Mouse (Mus musculus): Measurements from ENCODE around the gene Cfap221.

The Cfap221 gene

GRCm38 (mm10) chr1:120006844-120007790 is 10.1 kb upstream of the Cfap221 start, which contains the start of gene Sctr:
Sctr (plus strand) TSS chr1:120006894.
- DNase-seq: no peak

- DNase-seq: no peak
Measured at GRCm38 (mm10) chr1:119997644-119998043, 610 bp upstream of the Cfap221 start.

DNA sequence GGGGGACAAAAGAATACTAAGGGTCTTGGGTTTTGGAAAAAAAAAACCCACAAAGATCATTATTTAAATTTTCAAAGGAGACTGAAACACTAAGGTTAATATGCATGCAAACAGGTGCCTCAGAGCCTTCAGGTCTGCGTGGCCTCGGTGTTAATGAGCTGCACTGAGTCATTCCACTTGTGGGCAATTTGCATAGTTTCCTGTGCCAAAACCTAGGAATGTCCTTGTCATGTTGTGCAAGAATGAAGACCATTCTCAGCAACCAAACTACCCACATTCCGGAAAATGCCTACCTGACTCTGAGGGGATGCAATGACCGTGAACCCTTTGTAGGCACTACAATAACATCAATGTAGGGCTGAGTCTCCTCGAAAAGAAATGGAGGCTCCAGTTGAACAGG is 10.5 kb downstream of the Cfap221 start:
- DNase-seq: no peak

DNA sequence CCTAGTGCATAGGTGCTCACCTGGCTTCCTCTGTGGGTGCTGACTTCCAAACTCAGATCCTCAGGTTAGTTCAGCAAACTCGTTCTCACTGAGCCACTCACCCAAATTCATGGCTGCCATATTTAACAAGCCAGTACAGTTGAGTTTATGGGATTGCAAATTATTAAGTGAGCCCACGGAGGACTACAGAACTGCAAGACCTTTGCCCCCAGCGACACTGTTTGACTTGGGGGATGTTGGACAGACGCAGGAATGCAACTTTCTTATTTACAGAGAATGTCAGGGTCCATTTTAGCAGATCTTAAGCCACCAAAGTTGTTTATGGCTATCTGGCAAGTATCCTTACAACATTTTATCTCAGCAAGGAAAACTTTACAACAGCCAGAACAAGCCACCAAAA is 21.9 kb downstream of the Cfap221 start:
- no peak for DNase-seq

DNA sequence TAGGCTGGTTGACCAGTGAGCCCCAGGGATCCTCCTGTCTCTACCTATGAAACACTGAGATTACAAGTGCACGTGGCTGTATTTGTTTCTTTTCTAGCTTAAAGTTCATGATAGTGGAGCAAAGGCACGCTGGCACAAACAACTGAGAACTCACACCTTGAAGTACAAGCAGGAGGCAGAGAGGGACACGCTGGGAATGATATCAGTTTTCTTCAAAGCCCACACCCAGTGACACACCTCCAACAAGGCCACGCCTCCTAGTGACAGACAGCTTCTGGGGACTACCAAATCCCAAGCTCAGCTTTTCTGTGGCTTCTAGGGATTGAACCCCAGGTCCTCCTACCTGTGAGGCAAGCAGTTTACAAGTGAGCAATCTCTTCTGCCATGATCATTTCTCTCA is 23.9 kb downstream of the Cfap221 start:
- DNase-seq: no peak

- no peak for DNase-seq
Measured at GRCm38 (mm10) chr1:119965804-119966514, 31.1 kb downstream of the Cfap221 start.

GRCm38 (mm10) chr1:119959920-119960319 is 37.1 kb downstream of the Cfap221 start:
- DNase-seq: no peak

GRCm38 (mm10) chr1:119959464-119959863 is 37.6 kb downstream of the Cfap221 start:
- DNase-seq: no peak

DNA sequence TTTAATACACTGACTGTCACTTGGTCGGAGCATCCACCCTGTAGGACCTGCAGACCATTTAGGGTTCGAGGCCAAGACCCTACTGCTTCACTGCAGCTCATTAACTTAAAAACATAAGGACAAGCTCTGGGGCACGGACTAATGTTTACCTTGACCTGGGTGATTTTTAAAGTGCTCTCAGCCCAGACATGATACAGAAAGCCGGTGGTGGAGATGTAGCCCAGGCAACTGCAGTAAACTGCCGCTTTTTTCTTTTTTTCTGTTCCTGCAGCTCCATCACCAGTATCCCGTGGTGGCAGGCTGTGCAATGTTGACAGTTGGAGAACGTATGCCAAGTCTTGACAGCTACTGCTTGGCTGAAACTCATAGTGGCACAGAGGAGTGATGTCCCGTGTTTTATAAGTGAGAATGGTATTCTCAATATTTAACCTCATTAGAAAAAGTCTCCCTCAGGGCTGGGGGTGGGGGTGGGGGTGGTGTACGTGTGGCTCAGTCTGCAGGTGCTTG is 39.3 kb downstream of the Cfap221 start:
- DNase-seq: no peak

- DNase-seq: no peak
Measured at GRCm38 (mm10) chr1:119954680-119955079, 42.4 kb downstream of the Cfap221 start.

DNA sequence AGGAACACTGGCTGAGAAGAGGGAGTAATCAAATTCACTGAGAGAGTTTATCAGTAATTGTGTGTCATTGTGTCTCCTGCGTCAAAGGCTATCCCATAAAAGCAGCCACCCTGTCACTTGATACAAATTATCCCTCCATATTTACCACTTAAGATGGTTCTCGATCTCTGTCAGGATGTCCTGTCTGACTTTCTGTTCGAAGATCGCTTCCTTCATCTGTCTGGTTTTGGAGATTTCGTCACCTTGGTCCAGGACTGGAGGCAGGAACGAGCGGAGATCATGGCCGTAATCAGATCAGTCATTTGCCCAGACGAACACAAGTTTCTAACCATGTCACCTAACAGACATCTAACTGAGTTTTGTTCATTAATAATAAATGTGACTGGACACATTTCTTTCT is 43.6 kb downstream of the Cfap221 start:
- DNase-seq: no peak

GRCm38 (mm10) chr1:119950086-119950485 is 46.9 kb downstream of the Cfap221 start:
- no peak for DNase-seq

GRCm38 (mm10) chr1:119936861-119937260 is 60.2 kb downstream of the Cfap221 start:
- DNase-seq: no peak

GRCm38 (mm10) chr1:119931421-119932150 is 65.4 kb downstream of the Cfap221 start:
- no peak for DNase-seq

- no peak for DNase-seq
Measured at GRCm38 (mm10) chr1:119929715-119930114, 67.3 kb downstream of the Cfap221 start.

- DNase-seq: peak; percentile 29
Measured at GRCm38 (mm10) chr1:119919299-119919698, 77.7 kb downstream of the Cfap221 start.

- DNase-seq: no peak
Measured at GRCm38 (mm10) chr1:119916823-119917371, 80.1 kb downstream of the Cfap221 start.

- peak; percentile 99 for DNase-seq
Measured at GRCm38 (mm10) chr1:119912953-119913814, 83.8 kb downstream of the Cfap221 start, which contains the start of gene Tmem177. Tmem177 (minus strand) TSS chr1:119913208.

DNA sequence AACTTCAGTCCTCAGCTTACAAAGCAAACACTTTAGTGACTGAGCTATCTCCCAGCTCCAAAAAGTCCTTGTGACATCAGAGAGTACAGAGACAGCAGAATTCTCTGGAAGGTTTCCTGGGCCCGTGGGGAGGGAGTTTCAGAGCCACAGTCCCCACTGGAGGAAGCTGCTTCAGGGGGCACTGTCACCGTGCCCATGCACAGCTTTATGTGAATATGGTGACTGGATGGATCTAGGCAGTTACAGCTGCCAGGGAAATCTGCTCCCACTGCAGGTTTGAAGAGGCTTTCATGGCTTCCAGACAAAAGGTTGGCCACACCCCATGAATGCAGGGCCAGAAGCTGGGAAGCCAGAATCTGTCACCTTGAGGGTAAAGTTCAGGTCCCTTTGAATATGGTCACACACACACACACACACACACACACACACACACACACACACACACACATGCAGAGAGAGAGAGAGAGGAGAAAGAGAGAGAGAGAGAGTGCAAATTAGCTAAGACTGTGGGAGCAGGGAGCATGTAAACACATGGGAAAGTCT is 89.8 kb downstream of the Cfap221 start:
- no peak for DNase-seq

- DNase-seq: no peak
Measured at GRCm38 (mm10) chr1:119903231-119903620, 93.8 kb downstream of the Cfap221 start.

DNA sequence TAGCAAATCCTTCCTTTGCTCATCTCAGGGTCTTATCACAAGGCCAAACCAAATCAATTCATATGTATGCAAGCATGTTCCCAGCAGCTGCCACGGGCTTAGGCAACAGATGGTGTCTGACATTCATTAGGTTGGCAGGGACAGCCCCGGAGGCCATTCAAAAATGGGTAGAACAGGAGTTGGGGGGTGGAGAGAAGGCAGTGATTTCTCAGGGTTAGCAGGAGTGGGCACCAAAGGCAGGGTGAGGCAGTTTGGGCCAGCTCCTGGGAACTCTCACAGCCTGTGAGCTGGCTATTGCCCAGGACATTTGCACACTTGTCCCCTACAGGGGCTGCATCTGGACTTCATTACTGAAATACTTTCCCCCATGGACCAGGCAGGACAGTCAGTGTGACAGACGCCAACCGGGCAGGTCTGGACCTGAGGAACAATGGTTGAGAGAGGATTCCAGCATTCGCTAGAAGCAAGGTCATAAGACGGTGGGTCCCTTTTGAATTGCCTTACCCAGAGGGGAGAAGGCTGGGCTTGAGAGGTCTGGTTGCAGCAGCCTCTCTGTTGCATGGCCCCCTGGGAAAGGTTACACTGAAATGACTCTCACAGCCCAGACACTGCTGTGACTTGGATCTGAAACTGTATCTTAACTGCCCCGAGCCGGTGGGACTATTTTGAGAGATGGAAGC is 94.3 kb downstream of the Cfap221 start:
- DNase-seq: no peak
